Mouse (Mus musculus) adrenal gland, postnatal 36 days (tissue): ENCODE results near the gene Ski. TPM values are rescaled to one million over a fixed set of nuclear protein-coding genes. Genes with fewer than 3 reads are reported as not detected.

Source experiments
- DNase-seq, 2 experiments: peaks; one replicate each; pipeline ENCODE4 v3.0.0; 2021; ENCODE audit warnings: mixed read lengths in 1 of 2
- total RNA-seq, 2 experiments: library from RNA; stranded (reverse); gene quantifications; 2 replicates each; pipeline ENCODE4 v1.2.3; 2021

Gene Ski
- total RNA-seq, 2 experiments from 2014 or later = 55.5 to 88.7 TPM

- DNase-seq = peak; percentile 89 to 90
Measured at GRCm38 (mm10) chr4:155235311-155236119, 13.1 kb upstream of the Ski start.

- peak in 1 of 2 experiments; percentile 40 for DNase-seq
Measured at GRCm38 (mm10) chr4:155234371-155235310, 12.2 kb upstream of the Ski start.

GRCm38 (mm10) chr4:155233878-155234277 lies 11.5 kb upstream of the Ski start:
- peak; percentile 75 to 85 for DNase-seq

GRCm38 (mm10) chr4:155228461-155228860 lies 6.1 kb upstream of the Ski start:
- DNase-seq = no peak

GRCm38 (mm10) chr4:155227986-155228385 lies 5.6 kb upstream of the Ski start:
- no peak for DNase-seq

- DNase-seq = no peak
Measured at GRCm38 (mm10) chr4:155225918-155226317, 3.5 kb upstream of the Ski start.

- DNase-seq = no peak
Measured at GRCm38 (mm10) chr4:155223594-155224528, 1.5 kb upstream of the Ski start.

GRCm38 (mm10) chr4:155222841-155223593 lies 625 bp upstream of the Ski start:
- peak; percentile 99 for DNase-seq

- DNase-seq = peak; percentile 84 to 86
Measured at GRCm38 (mm10) chr4:155221599-155222551, 517 bp downstream of the Ski start.

GRCm38 (mm10) chr4:155221106-155221505 lies 1.3 kb downstream of the Ski start:
- no peak for DNase-seq

GRCm38 (mm10) chr4:155220213-155221100 lies 1.9 kb downstream of the Ski start:
- peak in 1 of 2 experiments; percentile 58 for DNase-seq

GRCm38 (mm10) chr4:155219271-155220212 lies 2.9 kb downstream of the Ski start:
- no peak for DNase-seq

GRCm38 (mm10) chr4:155218104-155218732 lies 4.2 kb downstream of the Ski start:
- no peak for DNase-seq

- DNase-seq = peak; percentile 65
Measured at GRCm38 (mm10) chr4:155217241-155218103, 4.9 kb downstream of the Ski start.

GRCm38 (mm10) chr4:155215773-155216630 lies 6.4 kb downstream of the Ski start:
- DNase-seq = peak; percentile 55 to 56
